Mouse (Mus musculus) cerebellum, postnatal 10 days (tissue): ENCODE data around the gene Foxp1.
A peak's percentile ranks its signal among the peaks of the same experiment; 100 is the strongest.

Source experiments
- DNase-seq, 2 experiments: peaks; one replicate each; pipeline ENCODE4 v3.0.0; 2021; ENCODE audit warnings: mixed read lengths in 2 of 2

Foxp1 gene

DNA sequence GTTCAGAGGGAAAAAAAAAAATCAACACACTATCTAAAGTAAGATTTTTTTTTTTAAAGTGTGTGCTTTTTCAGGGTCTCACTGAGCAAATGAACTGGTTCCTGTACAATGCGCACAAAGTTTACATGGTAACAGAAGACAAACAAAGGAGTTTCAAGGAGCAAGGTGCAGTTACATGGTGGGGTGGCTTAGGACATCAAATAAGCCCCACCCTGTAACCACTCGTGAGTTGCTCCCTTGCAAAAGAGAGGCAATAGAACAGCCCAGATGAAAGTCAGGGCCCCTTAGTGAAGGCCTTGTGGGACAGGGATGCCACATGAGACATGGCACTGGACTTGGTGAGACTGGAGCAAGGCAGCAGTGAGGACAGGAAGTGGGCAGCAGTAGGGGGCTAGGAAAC, 353.8 kb downstream of the Foxp1 start:
- DNase-seq, result no peak

DNA sequence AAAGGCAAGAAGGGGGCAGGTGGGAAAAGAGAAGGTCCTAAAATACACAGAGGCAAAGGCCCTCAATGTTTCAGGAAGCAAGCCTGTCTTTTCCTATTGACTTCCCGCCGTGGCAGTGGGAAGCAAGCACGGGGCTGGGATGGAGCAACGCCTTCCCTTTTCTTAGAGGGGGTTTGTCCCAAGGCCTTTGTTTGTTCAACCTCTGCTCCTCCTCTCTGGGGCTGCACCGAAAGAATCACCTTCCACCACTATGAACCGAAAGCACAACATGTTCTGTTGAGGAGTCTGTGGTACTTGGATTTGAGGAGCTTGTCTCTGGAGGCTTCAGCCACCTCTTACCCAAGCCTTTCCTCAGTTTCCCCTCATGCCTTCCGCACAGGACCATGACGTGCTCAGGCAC, 355.5 kb downstream of the Foxp1 start:
- no peak for DNase-seq

DNA sequence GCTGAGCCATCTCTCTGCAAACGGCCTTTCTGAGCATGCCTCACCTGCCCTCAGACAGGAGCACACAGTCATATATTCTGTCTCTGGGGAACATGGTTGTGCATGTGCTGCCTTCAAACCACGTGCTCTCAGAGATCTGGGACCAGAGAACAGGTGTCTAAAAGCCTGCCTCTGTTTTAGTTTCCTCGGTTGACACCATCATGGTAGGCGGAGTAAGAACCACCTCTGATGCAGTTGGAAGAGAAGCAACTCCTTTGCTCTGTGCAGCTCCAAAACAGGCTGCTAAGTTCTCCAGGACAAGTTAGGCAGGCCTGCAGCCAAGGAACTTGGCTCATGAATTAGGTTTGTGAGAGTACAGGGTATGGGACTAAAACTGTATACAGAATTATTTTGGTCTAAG, 356.4 kb downstream of the Foxp1 start:
- no peak for DNase-seq

DNA sequence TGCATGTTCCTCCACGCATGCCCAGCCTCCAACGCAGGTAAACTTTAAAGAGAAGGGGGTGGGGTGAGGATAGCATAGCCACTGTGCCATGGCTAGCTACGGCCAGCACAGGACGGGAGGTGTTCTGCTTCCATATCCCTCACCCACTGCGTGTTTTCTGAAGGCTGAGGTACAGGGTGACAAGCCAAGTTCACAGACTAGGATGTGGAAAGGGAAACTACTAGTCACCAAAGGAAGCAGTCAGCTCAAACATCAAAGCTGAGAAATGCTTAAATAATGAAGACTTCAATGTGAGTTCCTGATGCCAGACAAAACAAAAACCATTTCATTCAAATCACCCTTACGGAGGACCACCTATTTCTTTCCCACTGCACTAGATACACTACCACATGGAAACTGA, 357.8 kb downstream of the Foxp1 start:
- no peak for DNase-seq

DNA sequence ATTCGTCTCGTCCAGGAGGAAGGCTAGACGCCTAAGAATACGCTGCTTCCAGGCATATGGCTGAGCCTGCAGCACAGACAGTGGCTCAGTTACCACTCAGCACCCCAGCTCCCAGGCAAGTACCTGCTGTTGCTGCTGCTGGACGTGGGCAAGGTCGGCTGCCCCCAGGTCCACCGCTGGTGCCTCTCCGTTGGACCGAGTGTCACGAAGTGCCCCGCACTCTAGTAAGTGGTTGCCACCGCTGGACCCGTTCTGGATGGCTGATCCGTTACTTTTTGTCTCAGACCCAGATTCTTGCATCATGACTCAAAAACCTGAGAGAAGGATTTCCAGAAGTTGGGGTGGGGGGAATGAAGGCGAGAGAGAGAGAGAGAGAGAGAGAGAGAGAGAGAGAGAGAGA, 359.8 kb downstream of the Foxp1 start:
- DNase-seq, result no peak

DNA sequence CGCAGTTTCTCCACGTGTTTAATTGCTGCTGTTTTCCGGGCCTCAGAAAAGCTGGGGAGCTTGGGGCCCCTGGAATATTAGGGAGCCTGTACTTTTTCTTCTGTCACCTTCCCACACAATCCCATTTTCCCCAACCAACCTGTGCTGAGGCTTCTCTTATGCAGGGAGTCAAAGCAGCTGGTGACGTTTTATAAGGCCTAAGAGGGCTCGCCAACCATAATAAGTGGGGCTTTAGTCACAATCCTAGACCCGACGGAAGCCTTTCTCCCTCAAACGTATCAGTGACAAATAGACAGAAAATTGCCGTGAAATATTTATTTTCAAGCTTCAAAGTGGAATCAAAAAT, 362.2 kb downstream of the Foxp1 start:
- no peak for DNase-seq

DNA sequence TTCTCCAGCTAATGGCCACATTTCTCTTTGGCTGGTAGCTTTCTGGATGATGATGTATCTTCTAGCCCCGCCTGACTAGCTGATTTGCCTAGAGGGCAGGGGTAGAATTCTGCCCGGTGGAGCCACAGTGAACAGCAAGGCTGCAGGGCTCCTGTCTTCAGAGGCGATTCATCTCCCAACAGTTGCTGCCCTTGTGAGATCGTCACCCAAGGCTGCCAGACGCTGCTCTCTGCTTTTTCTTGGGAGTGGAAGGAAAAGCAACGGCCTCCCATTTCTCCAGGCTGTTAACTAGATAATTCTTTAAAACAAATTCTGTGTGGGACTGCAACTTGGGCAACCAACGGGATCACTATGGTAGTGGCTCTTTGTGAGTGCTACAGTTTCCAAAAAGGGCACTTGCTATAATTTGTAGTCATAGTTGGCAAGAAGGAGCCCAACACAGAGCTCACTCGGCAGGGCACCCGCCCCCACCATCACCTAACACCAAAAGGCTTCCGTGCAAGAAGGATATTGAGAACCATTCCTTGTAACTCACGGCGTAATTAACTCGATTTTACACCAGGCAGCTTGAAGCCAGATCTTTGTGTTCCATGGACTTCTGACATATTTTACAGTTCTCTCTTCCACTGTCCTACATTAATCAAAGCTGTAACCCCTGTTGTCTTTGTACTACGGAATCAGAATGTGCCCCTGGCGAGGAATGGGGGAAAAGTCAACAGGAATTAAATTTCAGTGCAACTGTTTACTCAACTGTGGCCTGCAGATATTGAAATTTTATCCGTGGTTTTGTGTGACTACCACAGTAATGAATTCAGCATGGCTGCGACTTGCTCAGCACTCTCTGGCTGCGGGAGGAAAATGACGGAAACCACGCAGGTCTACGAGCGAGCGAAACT, 362.8 kb downstream of the Foxp1 start:
- DNase-seq, result no peak

DNA sequence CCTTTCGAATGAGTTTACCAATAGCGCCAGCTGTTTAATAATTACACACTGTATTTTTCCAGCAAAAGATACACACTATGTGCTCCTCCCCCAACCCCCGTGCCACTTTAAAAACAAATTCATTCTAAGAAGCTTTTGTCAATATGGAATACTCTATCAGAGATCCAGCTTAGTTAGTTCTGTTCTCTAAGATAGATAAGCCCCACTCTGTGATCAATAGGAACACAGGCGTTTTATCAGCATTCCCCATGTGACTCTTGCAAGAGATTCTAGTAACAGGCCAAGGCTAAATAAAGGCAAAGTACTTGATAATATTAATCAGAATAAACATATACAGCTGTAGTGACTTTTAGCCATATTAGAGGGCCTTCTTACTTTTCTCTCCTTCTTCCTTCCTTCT, 368.8 kb downstream of the Foxp1 start:
- DNase-seq, result no peak

DNA sequence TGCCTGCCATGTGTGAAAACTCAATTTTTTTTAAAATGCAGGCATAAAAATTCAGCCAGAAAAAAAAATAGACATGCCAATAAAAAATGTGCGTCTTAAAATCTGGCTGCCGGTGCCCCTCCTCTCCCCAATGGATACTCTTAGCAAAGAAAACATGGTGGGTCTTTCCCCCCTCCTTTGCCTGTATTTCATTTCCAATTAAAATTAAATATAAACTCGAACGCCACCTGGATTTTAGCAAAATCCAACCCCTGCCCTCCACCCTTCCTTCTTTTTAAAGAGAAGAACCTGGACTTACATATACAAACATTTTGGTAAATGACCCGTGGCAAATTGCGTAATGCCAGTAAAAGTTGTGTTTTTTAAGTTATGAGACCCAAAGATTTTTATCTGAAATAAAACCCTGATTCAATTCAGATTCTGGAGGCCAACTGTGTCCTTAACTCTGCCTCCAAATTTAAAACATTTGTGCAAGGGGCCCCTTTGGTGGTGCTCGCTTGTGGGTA, 376.1 kb downstream of the Foxp1 start:
- no peak for DNase-seq

DNA sequence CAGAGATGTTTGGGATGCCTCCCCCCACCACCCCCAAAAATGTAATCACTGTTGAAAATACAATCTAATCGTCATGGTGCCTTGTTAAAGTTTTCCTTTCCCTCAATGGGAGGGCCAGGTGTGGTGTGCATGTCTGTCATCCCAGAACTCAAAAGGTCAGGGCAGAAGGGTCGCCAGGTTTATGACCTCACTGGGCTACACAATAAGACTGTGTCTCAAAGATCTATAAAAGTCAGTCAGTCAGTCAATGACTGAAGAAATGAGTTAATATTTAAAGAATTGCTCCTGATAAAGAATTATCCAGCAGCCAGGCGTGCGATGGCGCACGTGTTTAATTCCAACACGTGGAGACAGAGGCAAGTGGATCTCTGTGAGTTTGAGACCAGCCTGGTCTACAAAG, 377.5 kb downstream of the Foxp1 start:
- DNase-seq, result no peak

DNA sequence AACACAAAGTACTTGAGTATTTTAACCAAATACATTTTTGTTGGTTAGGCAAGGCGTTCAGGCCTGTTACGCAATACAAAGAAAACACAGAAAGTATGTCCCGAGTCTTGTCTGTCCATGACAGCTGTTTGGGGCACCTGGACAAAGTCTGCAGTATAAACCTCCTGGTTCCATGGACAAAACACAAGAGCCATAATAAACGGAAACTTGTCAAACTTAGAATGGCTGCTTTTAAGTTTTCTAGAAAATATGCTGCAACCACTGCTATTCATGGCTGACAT, 378.8 kb downstream of the Foxp1 start:
- no peak for DNase-seq

DNA sequence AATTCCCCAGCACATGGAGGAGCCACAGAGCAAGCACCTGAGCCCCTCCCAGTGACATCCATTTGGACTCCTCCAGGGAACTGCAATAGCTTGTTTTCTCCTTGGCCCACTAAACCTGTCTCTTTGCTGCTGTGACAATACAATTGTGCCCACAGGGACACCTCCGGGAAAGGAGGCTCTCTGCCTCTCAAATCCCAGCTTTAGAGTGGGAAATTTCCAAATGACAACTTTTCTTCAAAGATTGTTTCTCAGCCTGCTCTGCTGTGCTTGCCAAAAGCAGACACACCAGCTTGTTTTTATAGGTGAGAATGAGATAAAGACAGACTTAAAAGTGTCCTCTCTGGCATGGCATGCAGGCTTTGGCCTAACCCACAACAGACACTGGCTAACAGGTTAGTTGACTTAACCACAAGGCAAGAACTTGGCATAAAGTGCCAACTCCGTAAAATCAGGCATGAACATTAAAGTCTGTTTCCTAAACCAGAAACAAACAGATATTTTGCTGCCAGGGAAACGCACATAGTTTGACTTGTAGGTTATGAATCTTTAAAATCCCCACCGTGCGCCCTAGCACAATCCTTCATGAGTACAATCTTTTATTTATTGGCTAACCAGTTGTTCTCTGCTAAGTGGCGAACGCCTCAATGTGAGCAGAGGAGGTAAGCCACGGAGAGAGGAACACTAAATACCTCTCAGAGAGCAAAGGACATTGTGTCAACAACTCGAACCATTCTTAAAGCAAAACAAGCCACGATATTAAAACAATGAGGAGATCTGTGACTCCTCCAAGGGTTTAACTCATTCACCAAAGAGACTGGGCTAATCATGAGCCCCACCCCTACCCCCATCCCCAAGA, 379.4 kb downstream of the Foxp1 start:
- no peak for DNase-seq

DNA sequence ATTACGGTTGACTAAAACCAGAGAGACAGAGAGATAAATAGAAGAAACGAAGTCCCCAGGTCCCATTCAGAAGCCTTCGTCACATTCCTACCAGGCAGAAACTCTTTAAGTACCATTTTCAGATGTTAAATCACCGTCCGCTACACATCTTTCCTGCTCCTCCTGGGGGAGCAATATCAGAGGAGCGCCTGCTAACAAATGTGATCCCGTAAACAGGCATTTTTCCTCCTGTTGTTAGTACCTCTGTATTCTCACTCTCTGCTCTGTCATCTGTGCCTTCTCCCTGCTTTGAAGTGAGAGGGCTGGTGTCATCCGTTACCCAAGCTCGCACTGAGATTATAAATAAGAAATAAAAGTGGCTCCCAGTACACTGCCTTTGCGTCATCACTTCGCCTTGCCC, 384.5 kb downstream of the Foxp1 start:
- no peak for DNase-seq

DNA sequence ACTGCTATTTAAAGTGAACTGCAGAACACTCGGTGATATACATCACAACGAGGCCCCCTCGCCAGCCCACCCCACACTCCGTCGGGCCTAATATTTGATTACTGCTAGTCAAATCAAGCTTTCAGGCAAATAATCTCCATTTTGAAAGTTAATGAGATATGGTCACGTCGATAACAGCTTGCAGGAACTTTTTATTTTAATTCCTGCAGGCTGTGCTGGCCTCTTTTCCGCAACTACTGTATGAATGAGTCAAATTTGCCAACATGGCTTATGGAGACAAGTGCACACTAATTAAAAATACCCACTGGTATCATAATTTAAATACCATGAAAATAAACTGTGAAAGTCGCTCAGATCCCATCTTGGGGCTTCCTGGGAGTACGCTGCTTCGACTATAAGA, 385.4 kb downstream of the Foxp1 start:
- no peak for DNase-seq

DNA sequence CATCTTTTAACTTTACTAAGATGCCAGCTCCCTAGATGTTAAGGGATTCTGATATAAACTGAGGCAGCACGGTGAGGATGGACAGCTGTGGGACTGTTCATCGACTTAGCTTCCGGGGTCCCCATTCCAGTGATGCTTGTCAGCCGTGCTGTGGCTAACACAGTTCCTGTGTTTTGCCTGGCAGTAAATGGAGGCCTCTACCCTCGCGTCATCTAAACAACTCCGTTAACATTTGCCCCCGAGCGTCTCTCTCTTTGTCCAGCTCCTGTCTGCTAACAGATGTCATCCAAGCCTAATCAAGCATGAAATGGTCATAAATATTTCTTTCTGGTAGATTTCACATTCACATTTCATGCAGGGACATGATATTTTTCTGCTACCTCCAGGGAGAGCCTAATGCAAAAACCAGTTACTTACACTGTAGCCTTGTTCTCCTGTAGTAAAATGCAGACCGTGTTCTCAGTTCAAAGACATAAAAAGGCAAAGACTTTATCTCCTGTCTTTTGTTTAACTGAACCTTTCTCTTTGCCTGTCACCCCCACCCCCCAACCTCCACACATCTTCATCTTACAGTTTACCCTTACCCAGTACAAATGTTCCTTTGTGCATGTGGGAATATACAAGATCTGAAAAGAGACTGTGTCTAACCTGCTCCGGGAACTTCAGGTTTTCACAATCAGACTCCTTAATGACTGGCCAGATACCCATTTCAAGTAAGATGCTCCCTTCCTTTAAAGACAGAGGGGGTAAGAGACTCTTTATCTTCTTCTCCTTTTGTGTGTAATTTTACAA, 386.4 kb downstream of the Foxp1 start:
- DNase-seq, result peak; percentile 11 to 17

DNA sequence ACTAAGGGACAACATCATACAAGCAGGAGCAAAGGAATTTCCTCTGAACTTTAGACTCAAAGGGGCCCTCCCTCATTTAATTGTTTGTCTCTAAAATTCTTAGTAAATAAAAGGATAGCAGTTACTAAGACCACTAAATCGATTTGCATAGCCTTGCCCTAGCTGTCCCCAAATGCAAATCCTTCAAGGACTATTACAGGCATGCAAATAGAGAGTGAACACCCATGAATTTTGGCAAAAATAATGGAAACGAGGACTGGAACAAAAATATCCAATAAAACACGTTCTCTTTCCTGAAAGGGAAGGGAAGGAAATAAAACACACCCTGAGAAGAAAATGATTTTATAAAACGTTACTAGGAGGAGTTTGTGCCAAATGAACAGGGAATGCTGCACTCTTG, 390.7 kb downstream of the Foxp1 start:
- no peak for DNase-seq

DNA sequence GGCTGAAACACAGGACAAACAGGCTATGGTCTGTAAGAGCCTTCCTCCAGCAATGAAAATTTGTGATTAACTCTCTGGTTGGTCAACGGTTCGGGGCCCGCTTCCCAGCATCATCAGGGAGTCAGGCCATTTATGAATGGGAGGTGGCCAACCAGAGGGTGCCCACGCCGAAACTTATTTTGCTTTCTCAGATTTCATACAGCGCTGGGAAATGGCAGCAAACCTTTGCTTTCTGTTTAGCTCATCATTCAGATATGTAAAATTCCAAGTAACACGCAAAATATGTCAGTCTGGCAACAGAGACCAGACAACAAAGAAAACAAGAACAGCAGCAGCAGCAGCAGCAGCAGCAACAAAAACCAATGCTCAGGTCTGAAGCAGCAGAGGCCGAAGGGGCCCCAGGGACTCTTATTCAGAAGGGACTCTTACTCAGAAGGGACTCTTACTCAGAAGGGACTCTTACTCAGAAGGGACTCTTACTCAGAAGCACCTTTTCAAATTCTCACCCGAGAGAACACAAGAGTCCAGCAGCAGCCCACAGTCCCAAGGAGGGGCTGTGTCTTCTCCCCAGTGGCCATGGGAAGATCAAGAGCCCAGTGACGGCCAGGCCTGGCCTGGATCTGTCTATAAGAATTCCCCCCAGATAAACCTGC, 391.6 kb downstream of the Foxp1 start:
- no peak for DNase-seq

DNA sequence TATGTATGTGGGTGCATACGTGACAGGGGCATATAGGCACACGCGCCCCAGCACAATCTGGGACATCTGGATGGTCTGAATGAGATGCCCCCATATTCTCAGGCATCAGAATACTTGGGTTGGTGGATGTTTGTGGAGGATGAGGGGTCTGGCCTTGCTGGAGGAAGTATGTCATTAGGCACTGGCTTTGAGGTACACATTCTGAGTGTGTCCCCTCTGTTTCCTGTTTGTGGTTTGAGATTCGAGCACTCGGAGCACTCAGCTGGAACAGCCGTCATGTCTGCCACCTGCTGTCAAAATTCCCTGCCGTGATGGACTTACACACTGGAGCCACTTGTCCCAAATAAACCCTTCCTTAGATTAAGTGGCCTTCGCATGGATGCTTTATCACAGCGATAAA, 395.8 kb downstream of the Foxp1 start:
- DNase-seq, result no peak

DNA sequence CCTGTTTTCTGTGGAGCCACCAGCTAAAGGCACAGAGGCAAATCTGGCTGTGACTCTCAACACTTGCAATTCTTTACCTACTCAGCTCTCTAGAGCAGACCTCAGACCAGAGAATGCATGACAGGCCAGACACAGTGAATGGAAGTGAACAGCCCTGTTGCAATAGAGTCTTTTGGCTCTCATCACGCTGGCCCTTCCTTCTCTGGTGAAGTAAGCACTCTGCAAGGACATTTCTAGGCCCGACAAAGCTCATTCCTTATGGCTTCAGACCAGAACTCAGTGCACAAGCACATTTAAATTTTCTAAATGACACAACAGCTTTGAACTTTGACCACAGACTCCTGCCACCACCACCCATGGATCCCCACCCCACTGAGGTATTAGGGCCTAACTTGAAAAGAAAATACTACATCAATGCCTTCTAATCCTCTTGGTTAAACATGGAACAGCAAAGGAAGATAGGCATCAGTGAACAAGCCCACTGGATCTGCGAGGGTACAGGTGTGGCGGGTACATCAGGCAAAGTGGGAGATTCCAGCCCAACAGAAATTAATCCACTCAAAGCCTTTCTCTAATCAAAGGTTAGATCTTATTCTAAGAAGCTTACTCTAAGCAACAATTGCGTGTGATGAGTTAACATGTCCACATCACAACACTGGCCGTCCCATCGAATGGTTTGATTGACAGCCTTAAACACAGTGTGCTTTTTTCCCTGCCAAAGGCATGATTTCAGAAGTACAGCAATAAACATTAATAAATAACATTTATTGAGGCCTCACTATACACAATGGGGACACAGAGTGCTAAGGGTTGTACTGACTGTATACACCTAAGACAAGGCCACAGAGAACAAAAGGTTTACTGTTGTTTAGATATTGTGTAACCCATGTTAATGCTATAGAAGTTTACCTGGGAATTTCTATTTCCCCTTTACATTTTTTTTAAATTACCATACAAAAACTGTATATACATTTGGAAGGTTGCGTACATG, 401.4 kb downstream of the Foxp1 start:
- no peak for DNase-seq

DNA sequence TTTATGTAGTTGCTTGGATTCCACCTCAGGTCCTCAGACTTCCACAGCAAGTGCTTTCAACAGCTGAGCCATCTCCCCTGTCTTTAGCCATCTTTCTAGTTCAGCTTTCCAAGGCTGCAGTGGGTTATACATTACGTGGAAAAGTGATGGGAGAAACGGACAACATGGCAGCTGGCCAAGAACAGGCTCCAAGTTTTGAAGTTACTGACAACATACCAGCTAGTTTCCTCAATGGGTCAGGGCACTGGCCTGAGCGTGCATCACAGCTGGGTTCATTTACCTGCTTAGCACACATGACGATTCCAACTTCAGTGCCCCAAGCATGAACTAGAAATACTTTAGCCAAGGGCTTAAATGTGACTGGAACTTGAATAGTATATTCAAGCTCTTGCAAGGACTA, 404.0 kb downstream of the Foxp1 start:
- no peak for DNase-seq

DNA sequence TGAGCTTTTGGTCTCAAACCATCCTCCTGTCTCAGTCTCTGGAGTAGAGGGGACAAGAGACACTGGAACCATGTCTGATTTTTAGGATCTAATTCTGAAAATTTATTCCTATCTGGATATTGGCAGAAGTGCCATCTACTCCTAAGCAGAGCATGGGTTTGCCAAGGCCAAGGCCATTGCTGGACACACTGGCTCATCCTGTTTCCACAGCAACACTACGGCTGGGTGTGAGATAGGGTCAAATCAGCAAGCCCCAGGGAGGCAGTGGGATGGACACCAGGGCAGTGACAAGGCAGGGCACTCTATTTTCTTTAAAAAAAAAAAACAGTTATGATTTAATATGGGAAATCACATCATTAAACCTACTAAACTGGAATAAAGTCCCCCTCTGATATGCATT, 405.1 kb downstream of the Foxp1 start:
- DNase-seq, result no peak

DNA sequence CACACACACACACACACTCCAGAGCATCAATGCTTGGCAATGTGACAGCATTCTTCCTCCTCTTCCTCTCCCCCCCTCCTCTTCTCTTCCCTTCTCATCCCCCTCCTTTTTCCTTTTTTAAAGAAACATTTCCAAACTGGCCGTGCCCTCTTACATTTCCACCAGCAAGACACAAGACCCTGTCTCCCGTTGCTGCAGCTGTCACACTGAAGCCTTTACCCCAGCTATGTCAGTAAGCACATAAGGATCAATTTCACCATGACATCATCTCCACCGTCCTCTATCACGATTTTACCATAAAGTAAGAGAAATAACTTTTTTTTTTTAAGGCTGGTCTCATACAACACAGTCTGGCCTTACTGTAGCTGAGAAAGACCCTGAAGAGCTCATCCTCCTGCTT, 410.7 kb downstream of the Foxp1 start:
- DNase-seq, result no peak
